Mouse (Mus musculus): ENCODE results near the gene Exoc5.
"Not testable (repeated sequence)": the region's sequence is repeated elsewhere in the genome, so short reads cannot be mapped to it uniquely, and the experiment has no call there.

The Exoc5 gene

GRCm38 (mm10) chr14:49066274-49066823 lies at the start of gene Exoc5:
TSS of gene Exoc5 (minus strand) at chr14:49066653.
- peak; percentile 98 for DNase-seq (ENCODE audit: low spot score)

- not testable (repeated sequence) for DNase-seq (ENCODE audit: low spot score)
Measured at GRCm38 (mm10) chr14:49091755-49092154, 25.3 kb upstream of the Exoc5 start.

GRCm38 (mm10) chr14:49091277-49091676 lies 24.8 kb upstream of the Exoc5 start:
- no peak for DNase-seq (ENCODE audit: low spot score)

GRCm38 (mm10) chr14:49090102-49090501 lies 23.6 kb upstream of the Exoc5 start:
- DNase-seq (ENCODE audit: low spot score): no peak

- DNase-seq (ENCODE audit: low spot score): no peak
Measured at GRCm38 (mm10) chr14:49089461-49090058, 23.1 kb upstream of the Exoc5 start.

- no peak for DNase-seq (ENCODE audit: low spot score)
Measured at GRCm38 (mm10) chr14:49088155-49089048, 21.9 kb upstream of the Exoc5 start.

- DNase-seq (ENCODE audit: low spot score): no peak
Measured at GRCm38 (mm10) chr14:49086522-49086921, 20.1 kb upstream of the Exoc5 start.

- DNase-seq (ENCODE audit: low spot score): no peak
Measured at GRCm38 (mm10) chr14:49078820-49079219, 12.4 kb upstream of the Exoc5 start.

- no peak for DNase-seq (ENCODE audit: low spot score)
Measured at GRCm38 (mm10) chr14:49074361-49074760, 7.9 kb upstream of the Exoc5 start.

- no peak for DNase-seq (ENCODE audit: low spot score)
Measured at GRCm38 (mm10) chr14:49073896-49074295, 7.4 kb upstream of the Exoc5 start.

GRCm38 (mm10) chr14:49072837-49073236 lies 6.4 kb upstream of the Exoc5 start:
- DNase-seq (ENCODE audit: low spot score): no peak

GRCm38 (mm10) chr14:49065529-49066273 lies 752 bp downstream of the Exoc5 start, which contains the start of gene Ap5m1:
TSS of gene Ap5m1 (plus strand) at chr14:49066097.
- no peak for DNase-seq (ENCODE audit: low spot score)

- DNase-seq (ENCODE audit: low spot score): no peak
Measured at GRCm38 (mm10) chr14:49063838-49064237, 2.6 kb downstream of the Exoc5 start.

- no peak for DNase-seq (ENCODE audit: low spot score)
Measured at GRCm38 (mm10) chr14:49049492-49049891, 17.0 kb downstream of the Exoc5 start.

GRCm38 (mm10) chr14:49045610-49046009 lies 20.8 kb downstream of the Exoc5 start:
- DNase-seq (ENCODE audit: low spot score): no peak

- DNase-seq (ENCODE audit: low spot score): no peak
Measured at GRCm38 (mm10) chr14:49028991-49029390, 37.5 kb downstream of the Exoc5 start.

GRCm38 (mm10) chr14:49027779-49028368 lies 38.6 kb downstream of the Exoc5 start:
- no peak for DNase-seq (ENCODE audit: low spot score)

GRCm38 (mm10) chr14:49027040-49027778 lies 39.2 kb downstream of the Exoc5 start:
- DNase-seq (ENCODE audit: low spot score): no peak

- DNase-seq (ENCODE audit: low spot score): no peak
Measured at GRCm38 (mm10) chr14:49019765-49020164, 46.7 kb downstream of the Exoc5 start.

- no peak for DNase-seq (ENCODE audit: low spot score)
Measured at GRCm38 (mm10) chr14:49008399-49009189, 57.9 kb downstream of the Exoc5 start.
